Mouse (Mus musculus) v-Abl transformed pro-B cells (cell line): Measurements from ENCODE around the gene Ddx1.

Experiments
- in situ Hi-C, 2 experiments: fragments of 400-800 bp; cut with MboI; formaldehyde crosslinking; loops; one replicate each; pipeline ENCODE4 v1.15.1; 2025; ENCODE audit not compliant: unreplicated experiment in 2 of 2

The Ddx1 gene

GRCm38 (mm10) chr12:13174022-13174421 lies 75.0 kb downstream of the Ddx1 start:
- in situ Hi-C loops, result no loop called here

- in situ Hi-C loops, result no loop called here
These were observed 80.9 kb downstream of the Ddx1 start for GRCm38 (mm10) chr12:13168073-13168472.

- in situ Hi-C loops, result no loop called here
These were observed 81.9 kb downstream of the Ddx1 start for GRCm38 (mm10) chr12:13167116-13167515.
